Mouse (Mus musculus): ENCODE data around the gene Zrsr1.

DNA sequence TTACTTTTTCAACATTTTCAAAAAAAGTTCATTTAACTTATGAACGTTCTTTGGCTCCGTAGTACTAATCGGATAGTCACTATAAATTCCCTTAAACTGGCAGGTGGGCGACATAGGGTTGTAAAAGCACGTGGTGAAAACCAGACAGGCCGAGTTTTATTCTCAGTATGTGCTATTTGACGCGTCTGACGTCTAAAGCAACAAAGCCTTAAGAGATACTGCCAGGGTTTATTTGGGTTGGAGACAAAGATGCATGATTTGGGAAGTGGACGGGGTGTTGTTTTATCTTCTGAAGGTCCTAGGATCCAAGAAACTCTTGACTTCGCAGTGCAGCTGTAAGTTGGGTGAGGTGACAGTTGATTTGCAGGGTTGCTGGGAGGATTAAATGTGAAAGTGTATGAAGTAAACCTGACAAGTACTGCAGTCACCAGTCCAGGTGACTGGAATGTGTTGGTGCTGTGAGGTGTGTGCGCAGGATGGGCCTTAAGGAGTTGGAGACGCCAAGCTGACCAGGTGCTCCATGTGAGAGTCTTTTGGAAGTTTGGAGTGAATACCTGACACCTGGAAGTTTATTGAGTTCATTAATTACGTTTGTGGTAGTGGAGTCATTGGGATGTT, 19.5 kb downstream of the Zrsr1 start:
- TF ChIP-seq CTCF (IDR thresholded peaks at IDR 0.05; ENCODE audit: borderline replicate concordance, control insufficient read depth, extremely low read depth, insufficient read depth, low read length, poor library complexity) (no peak), POLR2A (IDR thresholded peaks at IDR 0.05; ENCODE audit: control insufficient read depth, extremely low read depth, insufficient read depth, low read length, poor library complexity) (no peak)

Measured in thymus, adult 2 months (tissue).